Mouse (Mus musculus) liver, postnatal 0 days (tissue): ENCODE data around the gene Rnase4. TPM values are rescaled to one million over a fixed set of nuclear protein-coding genes. Genes with fewer than 3 reads are reported as not detected.

Experiments used
- ATAC-seq: fragments of 200-750 bp; cut with Nextera tagmentation; 2 replicates; pipeline ENCODE4 v1.8.0; 2017; ENCODE audit warnings: mild to moderate bottlenecking, moderate library complexity
- DNase-seq: peaks from one replicate; pipeline ENCODE4 v3.0.0-alpha.2; 2016
- H3K27ac ChIP-seq: fragments of 300-500 bp; sonication (generic); 2 replicates; pipeline ENCODE4 v1.5.1; 2014; ENCODE audit warnings: antibody characterized with exemption, moderate library complexity, mild to moderate bottlenecking, low read depth
- H3K27me3 ChIP-seq: fragments of 300-500 bp; sonication (generic); 2 replicates; pipeline ENCODE4 v1.6.1; 2014; ENCODE audit warnings: low read length, control low read depth, mixed read lengths; ENCODE audit not compliant: insufficient read depth
- H3K36me3 ChIP-seq: fragments of 300-500 bp; sonication (generic); replicated peaks from 2 replicates; pipeline ENCODE4 v1.6.1; 2014; ENCODE audit warnings: mild to moderate bottlenecking, control low read depth, low read length, moderate library complexity, mixed read lengths; ENCODE audit not compliant: insufficient read depth
- H3K4me1 ChIP-seq: fragments of 300-500 bp; sonication (generic); 2 replicates; pipeline ENCODE4 v1.6.1; 2014; ENCODE audit warnings: antibody characterized with exemption, mild to moderate bottlenecking, control low read depth; ENCODE audit not compliant: insufficient read depth
- H3K4me2 ChIP-seq: fragments of 300-500 bp; sonication (generic); 2 replicates; pipeline ENCODE4 v1.6.1; 2014; ENCODE audit warnings: low read depth, mild to moderate bottlenecking, low read length, moderate library complexity, mixed read lengths
- H3K4me3 ChIP-seq: fragments of 300-500 bp; sonication (generic); 2 replicates; pipeline ENCODE4 v1.5.1; 2014; ENCODE audit warnings: low read depth, low read length
- H3K9ac ChIP-seq: fragments of 300-500 bp; sonication (generic); replicated peaks from 2 replicates; pipeline ENCODE4 v1.6.1; 2014; ENCODE audit warnings: mild to moderate bottlenecking, moderate library complexity
- H3K9me3 ChIP-seq: fragments of 300-500 bp; sonication (generic); 2 replicates; pipeline ENCODE4 v1.6.1; 2016; ENCODE audit warnings: mild to moderate bottlenecking, control low read depth, low read length, mixed read lengths
- CTCF ChIP-seq: sonication (generic); IDR thresholded peaks from 2 replicates; pipeline ENCODE4 v1.5.1; 2016; ENCODE audit warnings: antibody characterized with exemption, low read depth
- EP300 ChIP-seq: IDR thresholded peaks from 2 replicates; pipeline ENCODE4 v1.6.1; 2016; ENCODE audit warnings: antibody characterized with exemption, low read depth, mild to moderate bottlenecking
- WGBS: fragments of 180-500 bp; shearing (Covaris S2); extraction: QIAGEN DNeasy Blood & Tissue Kit; methylation state at CpG from one replicate; pipeline ENCODE4 v1.1.7; 2014; ENCODE audit not compliant: insufficient replicate concordance; 5-methylcytosine and 5-hydroxymethylcytosine counted together
- polyA plus RNA-seq: library from polyadenylated mRNA; unstranded; fragments of >200 nt; fragmentation: Nextera tagmentation; extraction: Ambion mirVana; gene quantifications from 2 replicates; pipeline ENCODE4 v1.2.1, GENCODE M21; 2015

Gene Rnase4
- polyA plus RNA-seq: 221 and 337 TPM in 2 replicates

DNA sequence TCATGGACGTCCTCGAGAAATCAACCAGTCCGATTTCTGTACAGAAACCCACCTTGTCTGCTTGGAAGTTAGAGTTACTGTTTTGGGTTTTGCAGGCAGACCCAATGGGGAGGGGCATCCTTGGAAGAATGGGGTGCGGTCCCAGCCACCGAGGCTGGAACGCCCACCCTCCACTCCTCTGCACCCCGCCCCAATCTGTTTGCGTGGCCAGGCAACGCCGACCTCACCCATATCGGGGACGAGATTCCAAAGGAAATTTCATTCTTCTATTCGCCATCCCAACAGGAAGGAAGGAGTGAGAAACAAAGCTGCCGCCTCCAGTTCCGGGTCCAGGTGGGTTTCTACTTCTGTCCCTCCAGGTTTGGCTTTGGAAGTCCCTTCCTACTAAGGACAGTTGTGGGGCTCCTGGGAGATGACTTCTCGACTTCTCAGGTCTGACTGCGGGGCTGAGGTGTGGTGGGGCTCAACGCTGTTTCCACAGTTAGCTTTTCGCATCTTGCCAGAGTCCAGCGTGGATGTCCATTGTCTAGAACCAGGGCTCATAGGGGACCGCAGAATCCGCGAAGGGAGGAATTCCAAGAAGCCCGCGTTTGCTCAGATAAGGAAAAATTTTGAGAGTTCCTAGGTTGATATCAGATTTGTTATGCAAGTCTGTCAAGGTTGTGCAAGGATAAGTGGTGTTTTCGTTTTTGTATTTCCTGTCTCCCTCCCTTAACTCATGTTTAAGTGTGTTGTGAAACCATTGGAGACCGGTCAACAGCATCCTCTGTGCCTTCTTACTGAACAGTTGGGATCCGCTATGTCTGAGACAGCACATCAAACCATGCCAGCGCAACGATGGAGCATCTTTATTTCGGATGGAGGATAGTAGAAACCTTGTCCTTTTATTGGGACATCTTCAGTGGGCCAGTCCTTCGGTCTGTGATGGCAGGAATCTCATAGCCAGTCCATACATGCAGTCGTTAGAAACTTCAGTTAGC lies at the start of gene Rnase4, which contains the start of gene Ang:
TSS of gene Rnase4 (plus strand) at position 157 of the 980 bp plus-strand sequence.
TSS of gene Ang (plus strand) at position 230 of the 980 bp plus-strand sequence.
- Histone ChIP-seq H3K4me2 (peak within 1 kb of the TSS; percentile 85), H3K4me3 (peak within 1 kb of the TSS; percentile 61), H3K27ac (peak within 1 kb of the TSS; percentile 95), H3K36me3 (no peaks in the 10 kb centered on the region), H3K27me3 (no peaks in the 10 kb centered on the region), H3K4me1 (peaks cover 37% of the 10 kb centered on the region), H3K9ac (peak within 1 kb of the TSS; percentile 69), H3K9me3 (no peaks in the 10 kb centered on the region)
- WGBS: 8% methylated on average over 33 of the region's 33 CpGs
- no peak for TF ChIP-seq CTCF
- TF ChIP-seq EP300: peak; percentile 34; the same call in 1 of the 2 replicates
- DNase-seq (peak; percentile 50), ATAC-seq (no peak)

- H3K9me3 ChIP-seq: no peaks in the 10 kb centered on the region
- no peak within 1 kb of the TSS for H3K4me2 ChIP-seq
- H3K27me3 ChIP-seq: no peaks in the 10 kb centered on the region
- no peaks in the 10 kb centered on the region for H3K36me3 ChIP-seq
- no peaks in the 10 kb centered on the region for H3K4me1 ChIP-seq
- no peak for ATAC-seq
- no peak within 1 kb of the TSS for H3K27ac ChIP-seq
- DNase-seq: no peak
- H3K4me3 ChIP-seq: no peak within 1 kb of the TSS
- WGBS: 73% methylated on average over 6 of the region's 6 CpGs
- TF ChIP-seq CTCF (no peak), EP300 (no peak)
- H3K9ac ChIP-seq: no peak within 1 kb of the TSS
Observed at GRCm38 (mm10) chr14:51041769-51042168, 49.1 kb upstream of the Rnase4 start, which contains the start of gene Rnase9. TSS of gene Rnase9 (minus strand) at chr14:51041869.

- no peaks in the 10 kb centered on the region for H3K36me3 ChIP-seq
- ATAC-seq: no peak
- H3K27me3 ChIP-seq: no peaks in the 10 kb centered on the region
- H3K9ac ChIP-seq: no peak overlapping the region
- WGBS: 18% methylated on average over 5 of the region's 5 CpGs
- no peak overlapping the region for H3K4me3 ChIP-seq
- H3K4me2 ChIP-seq: no peak overlapping the region
- no peaks in the 10 kb centered on the region for H3K9me3 ChIP-seq
- TF ChIP-seq CTCF (no peak), EP300 (no peak)
- peaks cover 2% of the 10 kb centered on the region; the same call in 1 of the 2 replicates for H3K4me1 ChIP-seq
- no peak for DNase-seq
- no peak overlapping the region for H3K27ac ChIP-seq
Observed at GRCm38 (mm10) chr14:51047846-51048245, 43.0 kb upstream of the Rnase4 start.

- TF ChIP-seq CTCF (no peak), EP300 (no peak)
- Histone ChIP-seq H3K9me3 (no peaks in the 10 kb centered on the region), H3K9ac (no peak within 1 kb of the TSS), H3K4me1 (peaks cover 2% of the 10 kb centered on the region), H3K27ac (no peak within 1 kb of the TSS), H3K4me2 (no peak within 1 kb of the TSS), H3K4me3 (no peak within 1 kb of the TSS), H3K36me3 (no peaks in the 10 kb centered on the region), H3K27me3 (no peaks in the 10 kb centered on the region)
- no peak for DNase-seq
- no peak for ATAC-seq
- 66% methylated on average over 2 of the region's 2 CpGs for WGBS
Observed at GRCm38 (mm10) chr14:51050063-51050462, 40.8 kb upstream of the Rnase4 start, which contains the start of gene Rnase11. TSS of gene Rnase11 (minus strand) at chr14:51050163.

DNA sequence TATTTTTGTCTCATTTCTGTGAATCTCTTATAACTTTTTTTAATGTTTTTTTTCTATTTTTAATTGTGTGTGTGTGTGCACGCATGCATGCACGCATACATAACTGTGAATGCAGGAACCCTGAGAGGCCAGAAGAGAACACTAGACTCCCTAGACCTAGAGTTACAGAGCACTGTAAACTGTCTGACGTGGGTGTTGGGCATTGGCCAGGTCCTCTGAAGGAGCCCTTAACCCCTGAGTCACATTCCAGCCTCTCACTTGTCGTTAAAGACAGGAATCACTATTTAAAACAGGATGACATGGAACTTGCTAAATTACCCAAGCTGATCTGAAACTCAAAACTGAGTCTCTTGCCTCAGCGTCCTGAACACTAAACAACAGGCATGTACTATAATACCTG lies 38.9 kb upstream of the Rnase4 start:
- ATAC-seq: no peak
- 61% methylated on average over 5 of the region's 5 CpGs for WGBS
- Histone ChIP-seq H3K27ac (no peak overlapping the region), H3K27me3 (no peaks in the 10 kb centered on the region), H3K9me3 (no peaks in the 10 kb centered on the region), H3K9ac (no peak overlapping the region), H3K4me3 (no peak overlapping the region), H3K4me2 (no peak overlapping the region), H3K36me3 (no peaks in the 10 kb centered on the region), H3K4me1 (peaks cover 2% of the 10 kb centered on the region)
- no peak for DNase-seq
- TF ChIP-seq CTCF: no peak
- no peak for TF ChIP-seq EP300

- DNase-seq: no peak
- no peaks in the 10 kb centered on the region for H3K9me3 ChIP-seq
- H3K4me3 ChIP-seq: no peak overlapping the region
- no peak overlapping the region for H3K27ac ChIP-seq
- 68% methylated on average over 5 of the region's 5 CpGs for WGBS
- no peaks in the 10 kb centered on the region for H3K27me3 ChIP-seq
- no peak for ATAC-seq
- TF ChIP-seq CTCF: no peak
- TF ChIP-seq EP300: no peak
- no peak overlapping the region for H3K9ac ChIP-seq
- H3K4me2 ChIP-seq: no peak overlapping the region
- no peaks in the 10 kb centered on the region for H3K36me3 ChIP-seq
- H3K4me1 ChIP-seq: peaks cover 8% of the 10 kb centered on the region
Observed at GRCm38 (mm10) chr14:51053176-51053575, 37.7 kb upstream of the Rnase4 start.
